Comparison of ENCODE assay signal across 8 mouse cellular contexts in genomic region chr2:68862464-68863266, GRCm38 (mm10). TPM values are rescaled to one million over a fixed set of nuclear protein-coding genes. Genes with fewer than 3 reads are reported as not detected.
DNase-seq lines count a peak whose midpoint lies in the region; ATAC-seq and TF ChIP-seq lines count a peak whose summit lies in the region.

No protein-coding gene starts in this region.

- peaks cover 12% of the 10 kb centered on the region; the same call in 1 of the 2 replicates for H3K4me1 ChIP-seq in kidney, postnatal 0 days (replicated peaks; ENCODE audit: insufficient read depth, low read length)
- H3K4me1 ChIP-seq in bone marrow macrophage, adult 2 months (ENCODE audit: control insufficient read depth, insufficient read depth, low read length), result peaks cover 31% of the 10 kb centered on the region
- H3K4me1 ChIP-seq in hindbrain, embryonic 13.5 days (replicated peaks), result peaks cover 33% of the 10 kb centered on the region
- peaks cover 24% of the 10 kb centered on the region for H3K4me1 ChIP-seq in midbrain, embryonic 15.5 days

- no peaks in the 10 kb centered on the region for H3K27me3 ChIP-seq in kidney, postnatal 0 days (ENCODE audit: insufficient read depth, low read length)
- no peaks in the 10 kb centered on the region for H3K27me3 ChIP-seq in hindbrain, embryonic 13.5 days
- peaks cover 4% of the 10 kb centered on the region; the same call in 1 of the 2 replicates for H3K27me3 ChIP-seq in midbrain, embryonic 15.5 days (replicated peaks)

- H3K9ac ChIP-seq in kidney, postnatal 0 days (ENCODE audit: low read depth, low read length), result peak overlapping the region; percentile 84
- peak overlapping the region; percentile 97 for H3K9ac ChIP-seq in hindbrain, embryonic 13.5 days
- H3K9ac ChIP-seq in midbrain, embryonic 15.5 days, result peak overlapping the region; percentile 92

- no peak overlapping the region for H3K27ac ChIP-seq in kidney, postnatal 0 days
- peak overlapping the region; percentile 96 for H3K27ac ChIP-seq in bone marrow macrophage, adult 2 months (ENCODE audit: insufficient read depth, low read depth, low read length)
- peak overlapping the region; percentile 93 for H3K27ac ChIP-seq in hindbrain, embryonic 13.5 days
- peak overlapping the region; percentile 95 for H3K27ac ChIP-seq in midbrain, embryonic 15.5 days

- H3K4me2 ChIP-seq in kidney, postnatal 0 days (ENCODE audit: low read length), result peak overlapping the region; percentile 95
- peak overlapping the region; percentile 65 for H3K4me2 ChIP-seq in hindbrain, embryonic 13.5 days
- H3K4me2 ChIP-seq in midbrain, embryonic 15.5 days, result peak overlapping the region; percentile 66

- H3K36me3 ChIP-seq in kidney, postnatal 0 days (ENCODE audit: insufficient read depth, low read length), result no peaks in the 10 kb centered on the region
- H3K36me3 ChIP-seq in hindbrain, embryonic 13.5 days, result no peaks in the 10 kb centered on the region
- no peaks in the 10 kb centered on the region for H3K36me3 ChIP-seq in midbrain, embryonic 15.5 days (replicated peaks)

- no peak for TF ChIP-seq CTCF in kidney, postnatal 0 days (IDR thresholded peaks at IDR 0.05; ENCODE audit: low read depth)
- no peak for TF ChIP-seq CTCF in bone marrow macrophage, adult 2 months (IDR thresholded peaks at IDR 0.05; ENCODE audit: low read depth, low read length)

- peak; percentile 41 for DNase-seq in kidney, postnatal 0 days (ENCODE audit: low spot score)
- DNase-seq in kidney, adult 18-20 months, result no peak
- DNase-seq in ovary, adult 18-20 months (ENCODE audit: low spot score), result no peak
- no peak for DNase-seq in thymus, postnatal 36 days
- no peak for DNase-seq in right cerebral cortex, postnatal 10 days (ENCODE audit: low spot score in 2 of 2)

- no peak for ATAC-seq in kidney, postnatal 0 days (replicated peaks; ENCODE audit: low FRiP score, low read depth)
- ATAC-seq in hindbrain, embryonic 13.5 days (ENCODE audit: low FRiP score), result no peak
- no peak for ATAC-seq in midbrain, embryonic 15.5 days (replicated peaks)

- TF ChIP-seq POLR2A in bone marrow macrophage, adult 2 months (IDR thresholded peaks at IDR 0.05; ENCODE audit: borderline replicate concordance, low read depth, low read length), result no peak

- H3K4me3 ChIP-seq in kidney, postnatal 0 days (replicated peaks; ENCODE audit: low read depth, low read length), result peak overlapping the region; percentile 87
- peak overlapping the region; percentile 98 for H3K4me3 ChIP-seq in bone marrow macrophage, adult 2 months (ENCODE audit: insufficient read depth, low read length)
- H3K4me3 ChIP-seq in hindbrain, embryonic 13.5 days, result peak overlapping the region; percentile 88
- peak overlapping the region; percentile 87 for H3K4me3 ChIP-seq in midbrain, embryonic 15.5 days

- no peaks in the 10 kb centered on the region for H3K9me3 ChIP-seq in kidney, postnatal 0 days (replicated peaks; ENCODE audit: low read length)
- H3K9me3 ChIP-seq in hindbrain, embryonic 13.5 days, result no peaks in the 10 kb centered on the region
- H3K9me3 ChIP-seq in midbrain, embryonic 15.5 days, result no peaks in the 10 kb centered on the region

- 5% methylated on average over 15 of the region's 15 CpGs for WGBS in kidney, postnatal 0 days
- 5% methylated on average over 15 of the region's 15 CpGs for WGBS in hindbrain, embryonic 13.5 days
- WGBS in midbrain, embryonic 15.5 days, result 1% methylated on average over 15 of the region's 15 CpGs

RNA-seq across cellular contexts. Expression of gene Cers6, which starts 1.4 kb away (rescaled TPM):
- 18.3 and 19.3 TPM in 2 replicates for polyA plus RNA-seq in kidney, postnatal 0 days (2015; fragmentation: Nextera tagmentation; extraction: Ambion mirVana)
- 33.7 and 34.3 TPM in 2 replicates for polyA plus RNA-seq in bone marrow macrophage, adult 2 months (2012; ENCODE audit: insufficient read depth, insufficient read length, missing spikeins)
- polyA plus RNA-seq in hindbrain, embryonic 13.5 days (2015; fragmentation: Nextera tagmentation; extraction: Ambion mirVana), result 64.5 and 66.6 TPM in 2 replicates
- 62.4 and 70.7 TPM in 2 replicates for polyA plus RNA-seq in midbrain, embryonic 15.5 days (2015; fragmentation: Nextera tagmentation; extraction: Ambion mirVana)
